Mouse (Mus musculus) T-helper 17 cell (primary cell): ENCODE measurements around the gene Hist1h2ba.

Experiments
- in situ Hi-C, 2 experiments: fragments of 300-600 bp; cut with MboI, MseI; formaldehyde crosslinking; loops; 1 replicate in 1 of 2; 2 replicates in 1 of 2; pipeline ENCODE4 v1.15.1; 2025; ENCODE audit warnings: high pct_unique_total_duplicates in 2 of 2

Hist1h2ba gene

DNA sequence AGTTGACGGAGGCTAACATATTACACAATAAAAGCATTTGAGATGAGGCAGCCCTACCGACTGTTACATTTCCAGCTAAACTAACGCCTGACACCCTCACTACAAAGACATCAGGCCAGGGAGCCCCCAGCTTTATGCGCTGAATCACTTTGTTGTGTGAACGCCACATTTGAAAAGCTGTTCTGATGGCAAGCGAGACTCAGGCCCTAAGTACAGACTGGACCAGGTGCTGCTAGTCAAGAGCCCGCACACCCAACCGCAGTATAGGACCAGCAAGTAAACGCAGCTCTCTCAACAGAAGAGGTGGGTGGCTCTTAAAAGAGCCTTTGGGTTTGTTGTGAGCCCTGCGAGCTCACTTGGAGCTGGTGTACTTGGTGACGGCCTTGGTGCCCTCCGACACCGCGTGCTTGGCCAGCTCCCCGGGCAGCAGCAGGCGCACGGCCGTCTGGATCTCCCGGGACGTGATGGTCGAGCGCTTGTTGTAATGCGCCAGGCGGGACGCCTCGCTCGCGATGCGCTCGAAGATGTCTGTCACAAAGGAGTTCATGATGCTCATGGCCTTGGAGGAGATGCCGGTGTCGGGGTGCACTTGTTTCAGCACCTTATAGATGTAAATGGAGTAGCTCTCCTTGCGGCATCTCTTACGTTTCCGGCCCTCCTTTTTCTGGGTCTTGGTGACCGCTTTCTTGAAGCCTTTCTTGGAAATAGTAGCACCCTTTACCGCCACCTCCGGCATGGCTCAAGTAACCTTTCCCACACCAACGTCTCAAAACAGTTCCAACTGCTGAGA, at the start of gene Hist1h2ba:
TSS of gene Hist1h2ba (minus strand) at position 736 of the 790 bp plus-strand sequence.
- in situ Hi-C loops: loop anchor here in 1 of 2 experiments (10.0 kb wide), 1 partner anchor 149 kb away; no protein-coding TSS in a partner anchor

- in situ Hi-C loops: no loop called here
Measured at GRCm38 (mm10) chr13:23972271-23972670, 38.3 kb upstream of the Hist1h2ba start.

GRCm38 (mm10) chr13:23971870-23972269, 37.9 kb upstream of the Hist1h2ba start:
- in situ Hi-C loops: no loop called here

GRCm38 (mm10) chr13:23964909-23965308, 31.0 kb upstream of the Hist1h2ba start:
- in situ Hi-C loops: no loop called here

GRCm38 (mm10) chr13:23959776-23960175, 25.8 kb upstream of the Hist1h2ba start:
- in situ Hi-C loops: no loop called here

GRCm38 (mm10) chr13:23950928-23951327, 17.0 kb upstream of the Hist1h2ba start:
- in situ Hi-C loops: no loop called here

- in situ Hi-C loops: no loop called here
Measured at GRCm38 (mm10) chr13:23949484-23950246, 15.7 kb upstream of the Hist1h2ba start.

DNA sequence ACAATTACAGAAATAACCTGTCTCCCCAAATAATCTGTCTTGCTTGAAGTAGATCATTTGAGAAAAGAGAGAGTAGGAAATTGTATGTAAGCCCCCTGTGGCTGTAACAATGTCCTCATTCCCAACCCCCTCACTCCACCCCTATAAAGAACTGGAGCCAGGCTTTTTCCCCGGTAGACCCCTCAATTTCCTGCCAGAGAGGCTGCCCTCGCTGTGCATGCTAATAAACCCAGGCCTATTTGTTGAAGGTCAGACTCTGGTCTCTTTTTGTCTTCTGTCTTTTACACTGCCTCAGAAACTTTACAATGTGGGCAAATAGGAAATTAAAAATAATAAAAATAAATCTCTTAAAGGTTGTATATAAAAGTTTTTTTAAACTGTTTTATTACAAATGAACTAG, 12.3 kb upstream of the Hist1h2ba start:
- in situ Hi-C loops: no loop called here

DNA sequence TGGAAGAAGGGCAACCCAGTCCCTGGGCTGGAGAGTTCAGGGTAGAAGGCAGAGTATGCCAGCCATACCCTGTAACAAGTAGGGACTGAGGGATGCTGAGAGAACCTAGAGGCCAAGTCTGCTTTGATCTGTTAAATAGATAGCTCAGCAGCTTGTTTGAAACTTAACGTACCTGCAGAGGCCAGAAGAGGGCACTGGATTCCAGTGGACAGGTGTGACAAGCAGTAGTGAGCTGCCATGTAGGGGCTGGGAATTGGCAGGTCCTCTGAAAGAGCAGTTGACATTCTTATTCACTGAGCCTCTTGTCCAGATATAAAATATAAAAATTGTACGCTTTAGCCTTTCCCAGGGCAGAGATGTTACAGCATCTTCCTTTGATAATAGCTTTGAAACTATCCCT, 8.9 kb upstream of the Hist1h2ba start:
- in situ Hi-C loops: no loop called here

GRCm38 (mm10) chr13:23940291-23940690, 6.3 kb upstream of the Hist1h2ba start:
- in situ Hi-C loops: no loop called here

- in situ Hi-C loops: loop anchor here in 1 of 2 experiments (10.0 kb wide), 1 partner anchor 154 kb away; no protein-coding TSS in a partner anchor
Measured at GRCm38 (mm10) chr13:23938699-23939098, 4.7 kb upstream of the Hist1h2ba start.

DNA sequence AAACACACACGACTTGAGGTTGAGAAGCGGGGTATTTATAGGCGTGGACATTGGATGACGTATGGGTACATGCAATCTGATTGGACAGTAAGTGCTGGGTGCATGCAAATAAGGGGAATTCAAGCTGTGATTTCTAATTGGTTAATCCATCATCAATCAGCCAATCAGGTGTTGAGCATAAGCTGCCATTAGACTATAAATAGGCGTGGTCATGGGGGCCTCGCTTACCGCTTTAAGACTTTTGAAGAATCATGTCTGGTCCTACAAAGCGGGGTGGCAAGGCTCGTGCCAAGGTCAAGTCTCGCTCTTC, 210 bp upstream of the Hist1h2ba start, which contains the start of gene Hist1h2aa:
TSS of gene Hist1h2aa (plus strand) at position 252 of the 310 bp plus-strand sequence.
- in situ Hi-C loops: loop anchor here in 1 of 2 experiments (10.0 kb wide), 1 partner anchor 149 kb away; no protein-coding TSS in a partner anchor

DNA sequence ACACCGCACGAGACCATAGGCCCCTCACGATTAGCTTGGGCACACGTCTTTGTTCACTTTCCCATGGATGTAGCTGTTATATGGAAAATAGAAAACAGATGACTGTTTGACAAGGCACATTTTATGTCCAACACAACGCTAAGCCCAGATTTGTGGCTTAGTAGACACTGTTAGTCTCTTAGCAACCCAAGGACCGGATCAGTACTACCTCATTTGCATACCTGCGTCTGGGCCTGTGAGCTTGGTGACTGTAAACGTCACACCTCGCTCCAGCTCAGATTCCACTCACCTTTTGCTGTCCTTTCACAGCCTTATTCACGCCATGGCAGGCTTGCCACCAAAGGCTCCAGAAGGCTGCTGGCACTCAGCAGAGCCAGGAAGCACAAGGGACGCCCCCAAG, 3.1 kb downstream of the Hist1h2ba start:
- in situ Hi-C loops: loop anchor here in 1 of 2 experiments (10.0 kb wide), 1 partner anchor 146 kb away; no protein-coding TSS in a partner anchor

- in situ Hi-C loops: loop anchor here in 1 of 2 experiments (10.0 kb wide), 1 partner anchor 146 kb away; no protein-coding TSS in a partner anchor
Measured at GRCm38 (mm10) chr13:23930461-23930860, 3.5 kb downstream of the Hist1h2ba start.

DNA sequence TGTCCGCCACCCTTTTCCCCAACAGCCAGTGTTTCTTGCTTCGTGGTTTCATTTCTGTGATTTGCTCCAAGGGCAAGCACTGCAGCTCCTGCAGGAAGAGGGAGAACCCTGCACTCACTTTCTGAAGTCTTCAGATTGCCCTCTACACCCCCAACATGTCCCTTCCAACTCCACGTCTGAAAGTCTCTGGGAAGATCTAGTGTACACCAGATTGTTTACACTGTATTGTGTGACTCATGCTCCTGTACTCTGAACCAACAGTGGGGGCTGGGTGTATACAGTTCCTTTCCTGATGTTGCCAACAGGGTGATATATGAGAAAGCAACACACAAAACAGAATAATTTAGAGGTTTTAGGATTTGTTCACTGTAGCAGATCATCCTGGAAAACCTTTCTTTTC, 5.3 kb downstream of the Hist1h2ba start:
- in situ Hi-C loops: no loop called here

- in situ Hi-C loops: no loop called here
Measured at GRCm38 (mm10) chr13:23925792-23926191, 8.2 kb downstream of the Hist1h2ba start.

GRCm38 (mm10) chr13:23917674-23918073, 16.3 kb downstream of the Hist1h2ba start:
- in situ Hi-C loops: no loop called here

DNA sequence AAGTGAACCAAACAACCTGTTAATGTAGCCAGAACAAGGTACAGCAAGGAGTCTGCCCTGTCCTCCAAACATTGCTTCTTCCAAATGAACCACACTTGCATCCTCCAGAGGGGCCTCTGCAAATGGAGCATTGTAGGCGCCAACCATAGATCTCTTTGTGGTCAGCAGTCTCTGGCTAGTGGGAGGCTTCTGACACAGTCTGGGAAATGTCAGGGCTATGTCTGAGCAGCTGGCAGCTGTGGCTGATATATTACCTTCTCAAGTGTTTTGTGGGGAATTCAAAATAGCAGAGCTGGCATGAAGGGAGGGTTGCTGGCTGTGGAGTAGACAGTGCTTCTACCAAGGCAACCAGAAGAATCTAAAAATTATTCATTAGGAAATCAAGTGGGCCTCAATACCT, 17.8 kb downstream of the Hist1h2ba start:
- in situ Hi-C loops: no loop called here

DNA sequence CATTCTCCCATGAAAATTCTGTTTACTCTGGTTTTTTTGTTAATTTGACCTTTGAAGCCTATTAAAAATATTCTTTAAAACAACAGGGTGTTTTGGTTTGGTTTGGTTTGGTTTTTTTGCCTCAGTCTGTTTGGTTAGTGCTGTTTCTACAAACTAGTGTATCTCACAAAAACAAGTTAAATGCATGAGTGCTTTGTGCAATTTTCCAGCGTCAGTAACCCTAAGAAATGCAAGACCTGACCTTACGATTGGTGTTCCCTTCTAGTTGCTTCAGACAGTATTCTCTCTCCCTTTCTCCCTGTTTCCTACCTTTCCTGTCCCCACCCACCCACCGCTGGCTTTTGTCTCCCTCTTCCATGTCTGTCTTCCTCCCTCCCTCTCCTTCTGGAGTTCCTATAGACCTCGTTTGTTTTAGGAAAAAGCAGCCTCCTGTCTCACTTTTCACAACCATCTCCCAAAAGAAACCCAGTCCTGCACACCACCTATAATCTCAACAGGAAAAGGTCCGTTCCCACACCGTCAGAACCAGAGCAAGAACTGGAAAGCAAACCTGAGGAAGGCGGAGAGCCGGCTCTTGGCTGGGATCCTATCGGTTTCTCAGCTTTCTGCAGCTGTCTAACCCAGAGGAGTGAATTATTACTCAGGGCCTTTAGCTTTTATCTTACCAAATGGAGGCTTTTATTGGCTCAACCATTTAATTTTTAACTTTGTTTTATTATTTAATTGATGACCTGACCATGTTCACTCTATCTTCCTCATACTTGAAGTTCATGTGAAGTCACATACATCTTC, 19.4 kb downstream of the Hist1h2ba start, which contains the start of gene Slc17a4:
TSS of gene Slc17a4 (minus strand) at position 634 of the 792 bp plus-strand sequence.
- in situ Hi-C loops: no loop called here

DNA sequence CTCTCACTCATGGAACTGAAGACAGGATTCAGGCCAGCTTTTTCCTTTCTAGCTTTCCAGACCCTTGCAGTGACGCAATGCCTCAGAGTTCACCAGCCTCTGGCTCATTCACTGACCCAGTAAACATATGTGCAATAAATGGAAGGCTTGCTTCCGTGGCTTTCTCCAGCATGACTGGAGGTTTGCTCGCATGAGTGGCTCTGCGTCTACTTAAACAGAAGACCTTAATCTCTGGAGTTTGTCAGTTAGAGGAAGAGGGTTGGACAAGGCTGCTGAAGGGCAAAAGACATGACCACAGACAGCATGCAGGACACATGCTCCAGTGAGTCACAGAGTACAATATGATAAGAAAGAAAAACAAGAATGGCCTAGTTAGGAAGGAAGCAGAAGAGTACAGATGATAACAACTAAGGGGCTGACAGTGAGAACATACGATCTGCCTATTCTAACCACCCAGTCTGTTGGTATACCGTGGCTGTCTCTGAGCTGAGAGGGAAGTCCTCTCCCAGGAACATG, 20.1 kb downstream of the Hist1h2ba start:
- in situ Hi-C loops: no loop called here

DNA sequence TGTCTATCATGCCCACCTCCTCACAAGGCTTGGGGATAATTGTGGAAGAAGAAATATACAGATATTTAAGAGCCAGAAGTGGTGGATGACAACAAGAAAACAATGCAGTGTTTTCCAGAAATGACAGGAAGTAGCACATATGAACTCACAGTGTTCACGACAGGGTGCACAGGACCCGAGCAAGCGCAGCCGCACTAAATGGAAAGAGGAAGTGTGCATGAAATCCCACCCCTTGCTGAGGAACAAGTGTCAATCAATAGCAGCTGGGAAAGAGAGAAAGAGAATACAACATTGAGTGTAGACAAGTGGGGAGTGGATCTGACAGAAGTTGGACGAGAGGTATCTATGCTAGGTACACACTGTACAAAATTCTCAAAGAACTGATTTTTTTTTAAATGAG, 22.6 kb downstream of the Hist1h2ba start:
- in situ Hi-C loops: no loop called here
